Mouse (Mus musculus) megakaryocyte progenitor cell, adult 5-6 weeks (primary cell): ENCODE results near the gene Eaf1. TPM values are rescaled to one million over a fixed set of nuclear protein-coding genes. Genes with fewer than 3 reads are reported as not detected.
A peak's percentile ranks its signal among the peaks of the same experiment; 100 is the strongest.
"Not testable (repeated sequence)": the region's sequence is repeated elsewhere in the genome, so short reads cannot be mapped to it uniquely, and the experiment has no call there.

Experiments used
- ATAC-seq: replicated peaks from 2 replicates; pipeline ENCODE4 v1.8.0; 2016; ENCODE audit warnings: mild to moderate bottlenecking, moderate TSS enrichment, inconsistent platforms; ENCODE audit not compliant: poor library complexity
- total RNA-seq, 2 experiments: library from RNA; stranded (forward) in 1 of 2; stranded (reverse) in 1 of 2; fragments of 157-497, 149-512 nt in 1 of 2; fragments of 200-1000 nt in 1 of 2; gene quantifications; 2 replicates each; pipeline versions ENCODE4 v1.2.3 to v1.2.4; 2015 to 2017

The Eaf1 gene
- total RNA-seq (2015) (28.3 and 30.7 TPM in 2 replicates), total RNA-seq (2017) (25.3 and 34.4 TPM in 2 replicates)

DNA sequence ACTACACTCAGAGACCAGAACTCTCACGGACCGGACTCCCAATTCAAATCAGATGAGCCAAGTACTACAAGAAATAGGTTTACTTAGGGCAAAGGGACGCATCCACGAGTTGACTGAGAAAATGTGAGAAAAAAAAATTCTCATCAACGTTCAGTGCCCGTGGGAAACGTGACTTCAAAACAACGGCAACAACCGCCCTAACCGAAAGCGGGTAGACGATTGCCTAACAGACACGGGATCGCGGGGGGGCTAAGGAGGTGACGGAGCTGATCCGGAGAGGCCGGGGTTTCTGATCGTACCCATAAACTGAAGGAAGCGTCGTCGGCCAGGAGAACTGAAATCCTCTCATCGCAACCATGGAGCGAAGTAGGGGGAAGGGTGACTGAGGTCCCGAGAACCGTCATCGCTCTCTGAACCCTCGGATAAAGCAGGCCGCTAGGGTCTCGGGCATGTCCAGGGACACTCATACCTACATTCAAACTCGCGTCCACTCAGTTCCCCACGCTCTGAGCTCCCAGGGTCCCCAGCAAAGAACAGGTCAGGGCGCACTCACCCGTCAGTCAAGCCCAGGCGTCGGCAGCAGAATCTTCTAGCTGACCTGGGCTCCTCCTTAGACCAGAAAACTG lies at the start of gene Eaf1:
Gene Eaf1, plus strand, starts transcription at position 51 of the 626 bp plus-strand sequence.
- ATAC-seq = peak; percentile 59

- no peak for ATAC-seq
Measured at GRCm38 (mm10) chr14:31448994-31449393, 45.2 kb upstream of the Eaf1 start.

GRCm38 (mm10) chr14:31453946-31454345 lies 40.3 kb upstream of the Eaf1 start:
- ATAC-seq = not testable (repeated sequence)

GRCm38 (mm10) chr14:31454849-31455566 lies 39.2 kb upstream of the Eaf1 start:
- no peak for ATAC-seq

DNA sequence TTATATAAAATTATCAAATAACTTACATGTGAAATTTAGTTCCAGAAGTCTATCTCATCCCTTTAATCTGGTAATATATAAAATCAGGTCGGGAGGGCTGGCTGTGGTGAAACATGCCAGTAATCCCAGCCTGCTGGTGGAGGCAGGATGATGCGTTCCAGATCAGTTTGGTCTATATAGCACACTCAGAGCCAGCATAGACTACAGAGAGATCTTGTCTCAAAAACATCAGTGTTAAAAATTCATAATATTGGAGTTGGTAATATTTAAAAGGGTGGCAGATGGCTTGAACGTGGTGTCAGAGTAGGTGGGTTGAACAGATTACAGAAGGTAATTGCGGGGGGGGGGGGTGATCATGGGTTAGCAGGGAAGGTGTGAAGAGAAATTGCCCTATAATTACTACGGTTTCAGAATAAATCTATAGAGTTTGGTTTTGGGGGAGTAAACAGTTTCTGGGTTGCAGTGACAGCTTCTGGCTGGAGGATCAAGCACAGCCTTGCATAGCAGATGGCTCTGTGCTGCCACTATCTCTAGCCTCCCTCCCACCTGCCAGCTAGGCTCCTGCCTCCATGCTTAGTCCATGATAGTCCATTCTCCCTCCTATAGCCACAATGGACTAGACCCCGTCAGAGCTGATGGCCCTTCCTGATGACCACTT lies 38.0 kb upstream of the Eaf1 start:
- no peak for ATAC-seq

GRCm38 (mm10) chr14:31458006-31458405 lies 36.2 kb upstream of the Eaf1 start:
- ATAC-seq = no peak

- not testable (repeated sequence) for ATAC-seq
Measured at GRCm38 (mm10) chr14:31462226-31462625, 32.0 kb upstream of the Eaf1 start.

GRCm38 (mm10) chr14:31462886-31463285 lies 31.3 kb upstream of the Eaf1 start:
- ATAC-seq = no peak

DNA sequence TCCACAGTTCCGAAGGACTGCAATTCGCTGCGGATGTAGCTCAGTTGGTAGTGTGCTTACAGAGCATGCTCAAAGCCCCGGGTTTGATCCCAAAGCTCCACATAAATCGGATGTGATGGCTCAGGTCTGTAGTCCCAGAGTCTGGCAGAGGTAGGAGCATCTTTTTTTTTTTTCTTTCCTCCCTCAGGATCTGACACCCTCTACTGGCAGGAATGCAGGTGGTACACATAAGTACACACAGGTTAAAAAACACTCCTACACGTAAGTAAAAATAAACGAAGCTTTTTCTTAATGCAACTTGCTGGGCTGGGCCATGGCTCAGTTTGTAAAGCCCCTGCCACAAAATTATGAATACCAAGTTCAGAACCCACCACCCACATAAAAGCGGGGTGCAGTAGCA lies 30.0 kb upstream of the Eaf1 start:
- no peak for ATAC-seq

DNA sequence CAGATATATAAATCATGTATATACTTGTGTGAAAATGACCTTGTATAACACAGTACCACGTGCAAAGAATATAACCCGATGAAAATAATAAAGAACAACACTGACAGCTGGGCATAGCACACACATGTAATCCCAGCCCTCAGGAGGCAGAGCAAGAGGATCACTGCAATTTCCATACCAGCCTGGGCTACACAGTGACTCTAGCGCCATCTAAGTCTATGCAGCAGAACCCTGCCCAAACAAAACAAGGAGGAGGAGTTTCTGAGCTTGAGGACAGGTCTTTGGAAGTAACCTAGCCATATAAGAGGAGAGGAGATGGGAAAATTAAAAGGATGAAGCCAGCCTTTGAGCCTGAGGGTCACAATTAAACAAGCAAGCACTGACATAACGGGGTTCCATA lies 24.5 kb upstream of the Eaf1 start:
- no peak for ATAC-seq

- ATAC-seq = peak; percentile 65
Measured at GRCm38 (mm10) chr14:31472451-31473061, 21.6 kb upstream of the Eaf1 start.

GRCm38 (mm10) chr14:31473297-31473696 lies 20.9 kb upstream of the Eaf1 start:
- no peak for ATAC-seq

DNA sequence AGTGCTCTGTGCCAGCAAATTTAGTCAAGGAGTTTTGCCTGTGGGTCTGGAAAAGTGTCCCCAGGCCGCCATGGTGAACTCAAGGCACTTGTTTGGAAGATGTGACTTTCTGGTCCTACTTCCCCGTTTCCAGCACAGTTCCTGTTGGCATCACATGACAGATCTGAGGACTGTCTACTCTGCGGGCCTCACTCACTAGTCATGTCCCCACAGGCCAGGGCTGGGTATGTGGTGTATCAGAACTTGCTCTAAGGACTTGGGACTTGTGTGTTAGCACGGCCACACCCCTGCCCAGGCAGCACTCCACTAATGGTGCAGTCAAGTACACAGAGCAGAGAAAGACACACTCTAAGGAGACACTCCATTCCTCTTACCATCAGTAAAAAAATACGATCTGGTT lies 11.8 kb upstream of the Eaf1 start:
- ATAC-seq = peak; percentile 23; the same call in 1 of the 2 replicates

GRCm38 (mm10) chr14:31486465-31486864 lies 7.7 kb upstream of the Eaf1 start:
- peak; percentile 46; the same call in 1 of the 2 replicates for ATAC-seq

- no peak for ATAC-seq
Measured at GRCm38 (mm10) chr14:31488055-31488454, 6.1 kb upstream of the Eaf1 start.

- no peak for ATAC-seq
Measured at GRCm38 (mm10) chr14:31493901-31494300, 298 bp upstream of the Eaf1 start.

- ATAC-seq = peak; percentile 80
Measured at GRCm38 (mm10) chr14:31494975-31495455, 816 bp downstream of the Eaf1 start, which contains the start of gene Mettl6. Gene Mettl6 (minus strand): TSS chr14:31495040.

- no peak for ATAC-seq
Measured at GRCm38 (mm10) chr14:31495538-31495937, 1.3 kb downstream of the Eaf1 start.

- peak; percentile 88 for ATAC-seq
Measured at GRCm38 (mm10) chr14:31496241-31496646, 2.0 kb downstream of the Eaf1 start.

- no peak for ATAC-seq
Measured at GRCm38 (mm10) chr14:31499526-31499925, 5.3 kb downstream of the Eaf1 start.

GRCm38 (mm10) chr14:31503406-31503805 lies 9.2 kb downstream of the Eaf1 start:
- ATAC-seq = no peak
